Mouse (Mus musculus) bone marrow macrophage, adult 2 months (primary cell): ENCODE data around the gene Zswim5.

Experiments
- CTCF ChIP-seq: IDR thresholded peaks from 2 replicates; pipeline ENCODE4 v1.5.1; 2012; ENCODE audit warnings: low read depth, mild to moderate bottlenecking, low read length, moderate library complexity
- POLR2A ChIP-seq: IDR thresholded peaks from 2 replicates; pipeline ENCODE4 v1.6.1; 2012; ENCODE audit warnings: mild to moderate bottlenecking, low read depth, low read length, borderline replicate concordance

DNA sequence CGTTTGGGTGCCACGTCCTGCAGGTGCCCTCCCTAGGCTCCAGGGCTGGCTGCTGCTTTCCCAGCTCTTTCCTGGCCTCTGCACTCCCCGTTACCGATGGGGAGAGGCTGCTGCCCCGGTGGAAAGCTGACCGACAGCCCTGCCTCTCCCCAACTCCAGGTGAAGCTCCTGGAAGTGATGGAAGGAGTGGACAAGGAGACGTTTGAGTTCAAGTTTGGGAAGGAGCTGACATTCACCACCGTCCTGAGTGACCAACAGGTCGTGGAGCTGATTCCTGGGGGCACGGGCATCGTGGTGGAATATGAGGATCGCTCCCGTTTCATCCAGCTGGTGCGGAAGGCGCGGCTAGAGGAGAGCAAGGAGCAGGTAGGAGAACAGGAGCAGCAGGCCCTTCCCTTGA is 124.8 kb downstream of the Zswim5 start:
- TF ChIP-seq POLR2A (no peak), CTCF (no peak)
